Mouse (Mus musculus) urinary bladder, postnatal 25 days (tissue): ENCODE data around the gene Tbc1d2b.

Experiments used
- DNase-seq: peaks from one replicate; pipeline ENCODE4 v3.0.0; 2022; ENCODE audit warnings: low spot score

The Tbc1d2b gene

DNA sequence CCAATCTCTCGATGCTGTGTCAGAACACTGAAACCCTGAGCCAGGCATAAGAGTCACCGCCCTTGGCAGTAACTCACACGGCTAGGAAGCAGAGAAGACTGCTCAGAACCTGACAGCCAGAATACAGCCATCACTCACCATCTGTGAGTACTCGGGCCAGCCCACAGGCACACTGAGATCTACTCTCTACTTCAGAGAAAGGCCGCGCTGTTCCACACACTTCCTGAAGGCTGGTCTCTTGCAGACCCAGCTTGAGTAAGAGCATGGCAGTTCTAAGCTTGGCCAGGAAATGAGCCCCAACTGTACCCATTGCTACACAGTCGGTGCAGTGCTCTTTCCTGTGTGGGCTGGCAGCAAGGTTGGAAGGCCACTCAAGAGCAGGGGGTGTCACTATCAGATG lies 27.7 kb downstream of the Tbc1d2b start:
- no peak for DNase-seq

GRCm38 (mm10) chr9:90242291-90242690 lies 28.3 kb downstream of the Tbc1d2b start:
- no peak for DNase-seq

GRCm38 (mm10) chr9:90241618-90242017 lies 29.0 kb downstream of the Tbc1d2b start:
- DNase-seq = no peak

GRCm38 (mm10) chr9:90241041-90241440 lies 29.6 kb downstream of the Tbc1d2b start:
- DNase-seq = no peak

DNA sequence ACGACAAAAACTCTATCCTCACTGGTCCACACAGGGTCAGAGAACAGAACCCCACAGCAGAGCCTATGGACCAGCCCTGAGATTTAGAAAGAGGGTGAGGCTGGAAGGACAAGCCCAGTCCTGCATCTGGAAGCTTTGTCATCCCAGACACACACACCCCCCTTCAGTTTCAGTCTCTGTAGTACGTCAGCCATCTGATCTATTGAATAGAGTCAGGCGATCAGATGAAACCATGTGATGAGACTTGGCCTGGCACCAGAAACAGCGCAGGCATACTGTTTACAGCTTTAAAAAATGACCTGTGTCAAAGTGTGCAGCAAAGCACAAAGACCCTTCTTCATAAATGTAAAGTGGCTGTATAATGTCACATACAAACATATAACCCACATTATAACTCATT lies 30.0 kb downstream of the Tbc1d2b start:
- DNase-seq = no peak

DNA sequence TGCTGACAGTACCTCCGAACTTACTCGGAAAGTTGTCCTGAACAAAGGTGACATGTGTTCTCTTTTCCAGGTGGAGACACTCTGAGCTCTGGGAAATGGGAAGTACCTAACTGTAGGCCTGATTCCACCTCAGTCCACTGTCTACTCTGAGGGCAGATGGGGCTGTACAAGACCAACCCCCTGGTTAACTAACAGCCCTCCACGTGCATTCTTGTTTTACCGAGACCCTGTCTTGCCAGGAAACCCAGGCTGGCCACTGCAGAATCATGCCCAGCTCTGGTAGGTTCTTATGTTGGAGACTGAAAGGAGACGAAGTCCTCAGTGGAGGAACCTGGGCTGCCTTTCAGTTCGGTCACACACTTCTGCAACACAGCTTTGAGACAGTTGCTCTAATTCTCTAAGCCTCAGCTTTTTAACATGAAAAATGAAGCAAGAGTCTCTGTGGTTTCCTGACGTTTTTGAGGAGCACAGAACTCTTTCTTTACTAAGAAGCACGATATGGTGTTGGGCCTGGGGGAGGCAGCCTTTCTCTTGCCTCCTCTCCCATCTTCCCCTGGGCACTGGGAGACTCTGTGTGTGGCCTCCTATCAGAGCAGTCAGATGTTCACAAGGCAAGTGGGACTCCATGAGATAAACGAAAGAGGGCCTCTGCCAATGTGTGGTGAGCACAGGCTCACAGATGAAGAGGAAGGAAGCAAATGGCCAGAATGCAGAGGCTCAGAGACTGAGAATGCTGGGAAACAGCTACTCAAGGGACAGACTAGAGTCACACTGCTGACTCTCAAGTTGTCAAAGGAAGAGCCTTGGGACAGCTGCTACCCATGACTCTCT lies 33.2 kb downstream of the Tbc1d2b start:
- DNase-seq = no peak

DNA sequence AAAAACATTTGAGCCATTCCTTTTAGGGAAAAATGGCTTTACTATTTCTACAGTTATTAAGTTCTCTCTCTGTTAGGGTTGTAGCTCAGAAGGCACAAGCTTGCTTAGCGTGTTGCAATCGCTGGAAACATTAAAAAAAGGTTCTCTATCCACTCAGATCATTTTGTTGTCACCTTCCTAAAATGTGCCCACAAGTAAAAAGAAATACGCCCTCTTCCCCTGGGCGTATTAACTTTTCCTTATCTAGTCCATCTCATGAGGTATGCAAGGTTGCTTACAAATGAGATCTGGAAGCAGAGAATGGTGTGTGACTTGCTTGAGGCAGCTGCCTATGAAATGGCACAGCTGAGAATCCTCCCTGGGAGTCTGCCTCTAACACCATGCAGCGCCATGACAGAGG lies 33.8 kb downstream of the Tbc1d2b start:
- no peak for DNase-seq

GRCm38 (mm10) chr9:90235258-90235882 lies 35.2 kb downstream of the Tbc1d2b start:
- no peak for DNase-seq

GRCm38 (mm10) chr9:90234786-90235185 lies 35.8 kb downstream of the Tbc1d2b start:
- no peak for DNase-seq

- no peak for DNase-seq
Measured at GRCm38 (mm10) chr9:90233906-90234419, 36.6 kb downstream of the Tbc1d2b start.

GRCm38 (mm10) chr9:90232781-90233690 lies 37.6 kb downstream of the Tbc1d2b start:
- no peak for DNase-seq

DNA sequence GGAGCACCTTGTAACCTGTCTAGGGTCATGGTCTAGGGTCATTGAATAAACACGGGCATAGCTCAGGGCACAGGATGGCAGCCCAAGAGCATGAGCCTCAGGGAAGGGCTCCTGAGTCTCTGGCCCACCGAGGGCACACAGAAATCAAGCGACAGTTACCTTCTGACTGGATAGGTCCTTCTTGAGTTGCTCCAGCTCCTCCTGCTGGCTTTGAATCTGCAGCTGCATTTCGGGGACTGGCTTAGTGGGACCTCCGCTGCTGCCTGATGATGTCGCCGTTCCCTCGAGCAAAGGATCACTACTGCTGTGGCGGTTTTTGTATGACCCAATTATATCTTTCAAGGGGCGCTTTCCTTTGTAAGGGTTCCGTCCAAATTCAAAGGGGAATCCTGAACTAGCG lies 43.4 kb downstream of the Tbc1d2b start:
- no peak for DNase-seq

DNA sequence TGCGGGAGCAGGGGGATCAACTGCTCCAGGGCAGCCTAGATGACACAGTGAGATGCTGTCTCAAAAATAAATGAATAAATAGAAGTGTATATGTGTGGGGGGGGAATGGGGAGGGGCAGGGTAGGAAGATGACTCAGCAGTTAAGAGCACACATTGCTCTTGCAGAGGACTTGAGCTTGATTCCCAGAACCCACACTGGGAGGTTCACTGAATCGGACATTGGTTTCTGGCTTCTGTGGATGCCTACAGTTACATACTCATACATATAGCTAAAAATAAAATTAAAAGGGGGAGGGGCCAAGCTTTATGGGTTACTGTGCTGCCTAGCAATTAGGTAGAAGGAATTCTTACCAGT lies 43.9 kb downstream of the Tbc1d2b start:
- no peak for DNase-seq

DNA sequence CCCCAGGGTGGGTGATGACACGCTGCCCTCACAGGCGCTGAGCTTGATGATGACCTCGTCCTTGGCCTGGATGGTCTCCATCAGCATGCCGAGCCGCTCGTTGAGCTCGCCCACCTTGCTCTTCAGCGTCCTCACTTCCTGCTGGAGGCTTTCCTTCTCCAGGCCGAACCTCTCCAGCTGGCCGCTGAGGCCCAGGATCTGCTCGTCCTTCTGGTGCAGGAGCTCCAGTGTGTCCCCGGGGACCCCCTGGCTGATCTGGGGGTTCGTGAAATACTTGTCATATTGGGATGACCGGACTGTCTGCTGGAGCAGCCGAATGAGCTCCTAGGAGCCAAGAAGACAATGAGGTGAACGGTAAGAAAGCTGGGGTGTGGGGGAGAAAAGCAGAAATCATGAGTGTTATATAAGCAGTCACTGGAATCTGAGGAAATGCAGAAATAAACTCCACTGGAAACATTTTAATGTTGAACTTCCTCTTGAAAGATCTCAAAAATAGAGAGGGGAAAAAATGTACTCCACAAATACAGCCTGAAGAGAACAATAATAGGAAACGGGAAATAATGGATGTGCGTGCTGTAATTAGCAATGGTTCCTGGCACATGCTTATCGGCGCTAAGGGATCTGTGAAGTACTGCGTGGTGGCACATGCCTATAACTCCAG lies 44.4 kb downstream of the Tbc1d2b start:
- no peak for DNase-seq

- DNase-seq = no peak
Measured at GRCm38 (mm10) chr9:90222275-90222674, 48.3 kb downstream of the Tbc1d2b start.

- DNase-seq = no peak
Measured at GRCm38 (mm10) chr9:90217501-90217900, 53.1 kb downstream of the Tbc1d2b start.

DNA sequence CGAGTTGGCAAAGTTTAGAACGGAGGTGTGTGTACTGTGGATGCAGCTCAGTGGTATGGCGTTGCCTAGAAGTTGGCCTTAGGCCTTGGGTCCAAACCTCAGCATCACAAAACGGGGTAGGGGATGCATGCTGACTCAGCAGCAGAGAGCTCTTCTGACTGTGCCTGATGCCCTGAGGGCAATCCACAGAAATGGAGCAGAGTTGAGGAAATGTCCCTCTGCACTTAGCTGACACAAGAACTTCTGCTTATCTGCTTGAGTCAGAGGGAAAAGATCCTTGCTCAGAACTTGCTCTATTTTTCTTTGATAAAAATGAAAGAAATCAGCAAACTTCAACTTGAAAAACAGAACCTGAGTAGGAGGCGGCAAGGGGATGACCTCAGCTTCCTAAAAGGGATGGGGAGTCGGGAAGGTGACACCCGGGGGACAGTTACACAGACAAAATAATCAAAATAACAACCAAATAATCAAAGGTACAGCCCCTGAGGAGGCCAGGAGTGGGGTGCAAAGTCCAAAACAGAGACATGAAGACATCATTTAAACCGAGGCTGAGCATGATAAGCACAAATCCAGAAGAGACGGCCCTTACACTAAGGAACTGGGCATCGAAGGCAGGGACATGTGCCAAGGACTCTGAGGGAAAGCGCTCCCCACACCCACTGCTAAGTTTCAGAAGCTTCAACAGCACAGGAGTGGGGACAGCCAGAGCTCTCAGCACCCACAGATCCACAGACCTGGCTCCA lies 54.2 kb downstream of the Tbc1d2b start:
- no peak for DNase-seq

GRCm38 (mm10) chr9:90213127-90213526 lies 57.5 kb downstream of the Tbc1d2b start:
- DNase-seq = no peak

GRCm38 (mm10) chr9:90208655-90209054 lies 61.9 kb downstream of the Tbc1d2b start:
- DNase-seq = no peak

DNA sequence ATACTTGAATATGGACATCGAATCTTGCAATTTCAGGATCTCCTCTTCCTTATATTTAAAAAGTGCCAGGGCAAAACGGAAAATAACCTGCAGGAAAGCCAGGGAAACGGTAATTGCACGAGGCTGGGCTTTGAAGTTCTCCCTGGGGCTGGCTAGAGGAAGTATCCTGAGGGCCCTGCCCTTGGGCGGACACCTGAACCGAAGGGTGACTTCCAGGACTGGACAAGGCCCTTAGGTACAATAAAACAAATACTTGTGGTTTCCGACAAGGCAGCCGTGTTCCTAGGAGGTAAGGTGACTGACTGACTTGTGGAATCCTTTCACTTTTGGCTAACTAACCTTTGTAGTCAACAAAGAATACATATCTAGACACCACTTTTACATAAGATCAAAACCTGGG lies 62.8 kb downstream of the Tbc1d2b start:
- no peak for DNase-seq

DNA sequence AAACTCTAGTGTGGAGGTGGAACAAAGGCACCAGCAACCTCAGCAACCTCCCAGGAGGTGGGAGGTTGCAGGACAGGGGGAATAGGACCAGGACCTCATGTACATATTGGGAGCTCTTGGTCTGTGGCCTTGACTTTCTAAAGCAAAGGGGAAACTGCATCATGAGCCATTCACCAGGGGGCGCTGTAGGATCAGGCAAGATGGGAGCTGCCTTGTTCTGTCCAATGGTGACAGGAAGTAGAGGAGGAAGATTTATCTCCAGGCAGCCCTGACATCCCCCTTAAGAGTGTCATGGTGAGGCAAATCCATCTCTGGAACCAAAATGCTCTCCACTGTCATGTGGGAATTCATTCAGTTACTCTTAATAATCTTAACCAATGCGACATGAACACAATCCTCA lies 64.1 kb downstream of the Tbc1d2b start:
- DNase-seq = peak; percentile 88
